Mouse (Mus musculus) myocyte (in vitro differentiated cells): ENCODE results near the gene Glyr1.

ENCODE experiments used
- E2F4 ChIP-seq: IDR thresholded peaks from one replicate; pipeline ENCODE4 v1.6.1; 2011; ENCODE audit warnings: mild to moderate bottlenecking, control low read depth, moderate library complexity; ENCODE audit not compliant: insufficient read depth
- POLR2A ChIP-seq: IDR thresholded peaks from one replicate; pipeline ENCODE4 v1.6.1; 2011; ENCODE audit warnings: low read depth, mild to moderate bottlenecking, control low read depth, moderate library complexity; ENCODE audit not compliant: insufficient read length
- SRF ChIP-seq: IDR thresholded peaks from one replicate; pipeline ENCODE4 v1.6.1; 2011; ENCODE audit warnings: low read depth; ENCODE audit not compliant: control insufficient read depth, insufficient read length
- USF1 ChIP-seq: IDR thresholded peaks from one replicate; pipeline ENCODE4 v1.6.1; 2011; ENCODE audit warnings: low read depth, mild to moderate bottlenecking, control low read depth, moderate library complexity

- TF ChIP-seq E2F4 (no peak), USF1 (no peak), POLR2A (no peak), SRF (no peak)
Observed at GRCm38 (mm10) chr16:5058114-5058513, 8.5 kb upstream of the Glyr1 start.
